Mouse (Mus musculus): ENCODE data around the gene Cdkn3.

DNA sequence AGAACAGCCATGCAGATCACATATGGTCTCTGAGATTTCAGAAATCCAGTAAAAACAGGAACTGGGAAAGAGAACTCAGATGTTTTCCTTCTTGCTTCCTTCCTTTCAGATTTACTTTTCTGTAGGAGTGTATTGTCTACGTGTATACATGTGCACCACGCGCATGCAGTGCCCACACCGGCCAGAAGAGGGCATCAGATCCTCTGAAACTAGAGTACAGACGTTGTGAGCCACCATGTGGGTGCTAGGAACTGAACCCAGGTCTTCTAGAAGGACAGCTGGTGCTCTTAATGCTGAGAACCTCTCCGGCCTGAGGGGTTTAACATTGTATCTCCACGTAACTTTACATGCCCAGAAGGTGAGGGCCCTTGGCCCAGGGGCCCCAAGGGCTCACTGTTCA, 18.9 kb downstream of the Cdkn3 start:
- TF ChIP-seq CTCF (IDR thresholded peaks at IDR 0.05; ENCODE audit: low read depth, low read length) (peak; percentile 58), POLR2A (IDR thresholded peaks at IDR 0.05; ENCODE audit: extremely low read depth, insufficient read depth, low read length) (no peak)
